Mouse (Mus musculus): ENCODE results near the gene Atp5g1. TPM values are rescaled to one million over a fixed set of nuclear protein-coding genes. Genes with fewer than 3 reads are reported as not detected.
"Not testable (repeated sequence)": the region's sequence is repeated elsewhere in the genome, so short reads cannot be mapped to it uniquely, and the experiment has no call there.

Gene Atp5g1
- total RNA-seq (2015) (577 and 669 TPM in 2 replicates), total RNA-seq (2017) (72.0 and 102 TPM in 2 replicates)

GRCm38 (mm10) chr11:96075509-96076220 is at the start of gene Atp5g1:
TSS of gene Atp5g1 (minus strand) at chr11:96075670.
- peak; percentile 90 for ATAC-seq (replicated peaks; ENCODE audit: poor library complexity)

GRCm38 (mm10) chr11:96124052-96124914 is 48.8 kb upstream of the Atp5g1 start:
- peak; percentile 46 for ATAC-seq (replicated peaks; ENCODE audit: poor library complexity)

- not testable (repeated sequence) for ATAC-seq (replicated peaks; ENCODE audit: poor library complexity)
Measured at GRCm38 (mm10) chr11:96122806-96123205, 47.3 kb upstream of the Atp5g1 start.

GRCm38 (mm10) chr11:96119401-96119800 is 43.9 kb upstream of the Atp5g1 start:
- no peak for ATAC-seq (replicated peaks; ENCODE audit: poor library complexity)

- ATAC-seq (replicated peaks; ENCODE audit: poor library complexity): not testable (repeated sequence)
Measured at GRCm38 (mm10) chr11:96116925-96117324, 41.5 kb upstream of the Atp5g1 start.

GRCm38 (mm10) chr11:96116116-96116515 is 40.6 kb upstream of the Atp5g1 start:
- no peak for ATAC-seq (replicated peaks; ENCODE audit: poor library complexity)

GRCm38 (mm10) chr11:96115416-96115815 is 39.9 kb upstream of the Atp5g1 start:
- ATAC-seq (replicated peaks; ENCODE audit: poor library complexity): no peak

- no peak for ATAC-seq (replicated peaks; ENCODE audit: poor library complexity)
Measured at GRCm38 (mm10) chr11:96114077-96114476, 38.6 kb upstream of the Atp5g1 start.

GRCm38 (mm10) chr11:96111751-96112150 is 36.3 kb upstream of the Atp5g1 start, which contains the start of gene Calcoco2:
TSS of gene Calcoco2 (minus strand) at chr11:96111964.
- ATAC-seq (replicated peaks; ENCODE audit: poor library complexity): no peak

DNA sequence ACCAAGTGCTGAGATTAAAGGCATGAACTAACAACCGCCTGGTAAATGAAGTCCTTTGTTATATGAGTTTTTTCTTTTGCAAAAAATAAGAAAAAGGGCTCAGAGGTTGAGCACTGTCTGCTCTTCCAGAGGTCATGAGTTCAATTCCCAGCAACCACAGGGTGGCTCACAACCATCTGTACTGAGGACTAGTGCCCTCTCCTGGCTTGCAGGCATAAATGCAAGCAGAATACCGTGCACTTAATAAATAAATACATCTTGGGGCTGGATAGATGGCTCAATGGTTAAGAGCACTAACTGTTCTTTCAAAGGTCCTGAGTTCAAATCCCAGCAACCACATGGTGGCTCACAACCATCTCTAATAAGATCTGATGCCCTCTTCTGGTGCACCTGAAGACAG is 35.5 kb upstream of the Atp5g1 start:
- not testable (repeated sequence) for ATAC-seq (replicated peaks; ENCODE audit: poor library complexity)

GRCm38 (mm10) chr11:96108376-96108775 is 32.9 kb upstream of the Atp5g1 start:
- no peak for ATAC-seq (replicated peaks; ENCODE audit: poor library complexity)

DNA sequence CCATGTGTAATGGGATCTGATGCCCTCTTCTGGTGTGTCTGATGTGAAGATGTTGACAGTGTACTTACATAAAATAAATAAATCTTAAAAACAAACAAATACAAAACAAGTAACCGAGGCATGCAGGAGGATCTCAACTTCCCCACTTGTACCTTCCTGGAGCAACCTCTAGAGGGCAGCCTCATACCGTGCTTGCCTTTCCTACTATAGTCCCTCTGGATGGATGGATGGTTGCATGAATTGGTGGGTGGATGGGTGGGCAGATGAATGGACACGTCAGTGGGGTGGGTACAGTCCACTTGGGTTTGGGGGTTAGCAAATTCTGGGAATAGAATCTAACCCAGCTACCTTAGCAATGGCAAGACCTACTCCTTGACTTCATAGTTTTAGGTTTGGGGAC is 17.9 kb upstream of the Atp5g1 start:
- peak; percentile 87 for ATAC-seq (replicated peaks; ENCODE audit: poor library complexity)

GRCm38 (mm10) chr11:96092674-96093291 is 17.3 kb upstream of the Atp5g1 start:
- ATAC-seq (replicated peaks; ENCODE audit: poor library complexity): no peak

GRCm38 (mm10) chr11:96091073-96091472 is 15.6 kb upstream of the Atp5g1 start:
- 0 out of 2 replicates have a peak, but pooled peaks have one; percentile 34 for ATAC-seq (replicated peaks; ENCODE audit: poor library complexity)

DNA sequence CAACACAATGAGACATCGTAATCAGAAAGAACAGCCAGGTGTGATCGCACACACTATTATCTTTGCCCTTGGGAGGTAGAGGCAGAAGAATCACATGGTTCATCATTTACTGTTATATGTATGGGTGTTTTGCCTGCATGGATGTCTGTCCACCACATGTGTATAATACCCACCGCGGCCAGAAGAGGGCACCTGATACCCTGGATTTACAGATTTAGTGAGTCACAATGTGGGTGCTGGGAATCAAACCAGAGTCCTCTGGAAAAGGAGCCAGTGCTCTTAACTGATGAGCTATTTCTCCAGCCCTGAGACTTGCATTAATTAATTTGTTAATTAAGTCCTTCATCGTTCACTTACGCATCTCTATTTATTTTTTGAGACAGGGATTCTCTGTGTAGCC is 12.5 kb upstream of the Atp5g1 start:
- ATAC-seq (replicated peaks; ENCODE audit: poor library complexity): no peak

GRCm38 (mm10) chr11:96082682-96083081 is 7.2 kb upstream of the Atp5g1 start:
- ATAC-seq (replicated peaks; ENCODE audit: poor library complexity): no peak

- ATAC-seq (replicated peaks; ENCODE audit: poor library complexity): no peak
Measured at GRCm38 (mm10) chr11:96080736-96081135, 5.3 kb upstream of the Atp5g1 start.

- ATAC-seq (replicated peaks; ENCODE audit: poor library complexity): no peak
Measured at GRCm38 (mm10) chr11:96076221-96077105, 993 bp upstream of the Atp5g1 start.

GRCm38 (mm10) chr11:96075177-96075508 is 327 bp downstream of the Atp5g1 start:
- no peak; the same call in 1 of the 2 replicates for ATAC-seq (replicated peaks; ENCODE audit: poor library complexity)

- no peak for ATAC-seq (replicated peaks; ENCODE audit: poor library complexity)
Measured at GRCm38 (mm10) chr11:96074351-96075176, 906 bp downstream of the Atp5g1 start.
